Mouse (Mus musculus) bone marrow, adult 2 months (tissue): ENCODE results near the gene Celsr1. TPM values are rescaled to one million over a fixed set of nuclear protein-coding genes. Genes with fewer than 3 reads are reported as not detected.

Experiments
- H3K27ac ChIP-seq: fragments of 200-500 bp; 2 replicates; pipeline ENCODE4 v1.5.1; 2012; ENCODE audit warnings: low read depth, mild to moderate bottlenecking, control low read depth, inconsistent platforms, low read length; ENCODE audit not compliant: control insufficient read depth, poor library complexity, insufficient read depth
- H3K4me1 ChIP-seq: fragments of 200-500 bp; 2 replicates; pipeline ENCODE4 v1.6.1; 2011; ENCODE audit warnings: low read length; ENCODE audit not compliant: control insufficient read depth, insufficient read depth
- H3K4me3 ChIP-seq: fragments of 200-500 bp; replicated peaks from 2 replicates; pipeline ENCODE3; 2011; ENCODE audit warnings: mild to moderate bottlenecking, low read depth, low read length, control low read depth; ENCODE audit not compliant: control insufficient read depth
- CTCF ChIP-seq: fragments of 200-500 bp; IDR thresholded peaks from 2 replicates; pipeline ENCODE4 v1.5.1; 2011; ENCODE audit warnings: low read length, control low read depth; ENCODE audit not compliant: control insufficient read depth, insufficient read depth
- POLR2A ChIP-seq: fragments of 200-500 bp; IDR thresholded peaks from 2 replicates; pipeline ENCODE4 v1.6.1; 2011; ENCODE audit warnings: low read depth, mild to moderate bottlenecking, control low read depth, low read length, borderline replicate concordance; ENCODE audit not compliant: control insufficient read depth
- whole genome bisulfite sequencing: fragments of 180-500 bp; shearing (Covaris S2); methylation state at CpG from one replicate; pipeline ENCODE4 v1.1.7; 2018; 5-methylcytosine and 5-hydroxymethylcytosine counted together
- polyA plus RNA-seq: library from polyadenylated mRNA; stranded (reverse); fragments of >200 nt; gene quantifications from 2 replicates; pipeline ENCODE4 v1.2.4, GENCODE M21; 2011; ENCODE audit warnings: low replicate concordance; ENCODE audit not compliant: missing spikeins, insufficient read depth, insufficient read length

Celsr1 gene
- polyA plus RNA-seq, 1 experiment: 4.2 TPM

GRCm38 (mm10) chr15:85903826-85904225 is 129.8 kb downstream of the Celsr1 start:
- TF ChIP-seq CTCF: peak; percentile 55; the same call in 1 of the 2 replicates
- TF ChIP-seq POLR2A: no peak
- Histone ChIP-seq H3K27ac (no peak overlapping the region), H3K4me3 (no peak overlapping the region), H3K4me1 (peaks cover 1% of the 10 kb centered on the region; the same call in 1 of the 2 replicates)
- 76% methylated on average over 8 of the region's 8 CpGs for WGBS

- Histone ChIP-seq H3K4me1 (no peaks in the 10 kb centered on the region), H3K4me3 (no peak overlapping the region), H3K27ac (no peak overlapping the region)
- 65% methylated on average over 10 of the region's 10 CpGs for WGBS
- no peak for TF ChIP-seq CTCF
- TF ChIP-seq POLR2A: no peak
These were observed 131.1 kb downstream of the Celsr1 start for GRCm38 (mm10) chr15:85902505-85902904.

- 87% methylated on average over 12 of the region's 12 CpGs for WGBS
- no peak overlapping the region for H3K4me3 ChIP-seq
- no peaks in the 10 kb centered on the region for H3K4me1 ChIP-seq
- H3K27ac ChIP-seq: no peak overlapping the region
- TF ChIP-seq POLR2A (no peak), CTCF (no peak)
These were observed 132.8 kb downstream of the Celsr1 start for GRCm38 (mm10) chr15:85900801-85901200.

- 86% methylated on average over 8 of the region's 8 CpGs for WGBS
- TF ChIP-seq POLR2A: no peak
- TF ChIP-seq CTCF: no peak
- H3K27ac ChIP-seq: no peak overlapping the region
- no peaks in the 10 kb centered on the region for H3K4me1 ChIP-seq
- H3K4me3 ChIP-seq: no peak overlapping the region
These were observed 133.3 kb downstream of the Celsr1 start for GRCm38 (mm10) chr15:85900318-85900717.

- no peak for TF ChIP-seq POLR2A
- TF ChIP-seq CTCF: no peak
- Histone ChIP-seq H3K4me1 (no peaks in the 10 kb centered on the region), H3K4me3 (no peak overlapping the region), H3K27ac (no peak overlapping the region)
- WGBS: 84% methylated on average over 6 of the region's 6 CpGs
These were observed 134.2 kb downstream of the Celsr1 start for GRCm38 (mm10) chr15:85899396-85899795.

GRCm38 (mm10) chr15:85897113-85897512 is 136.5 kb downstream of the Celsr1 start:
- no peak overlapping the region for H3K27ac ChIP-seq
- no peak overlapping the region for H3K4me3 ChIP-seq
- WGBS: 83% methylated on average over 10 of the region's 10 CpGs
- no peak for TF ChIP-seq POLR2A
- TF ChIP-seq CTCF: no peak
- no peaks in the 10 kb centered on the region for H3K4me1 ChIP-seq

- H3K4me3 ChIP-seq: no peak overlapping the region
- H3K27ac ChIP-seq: no peak overlapping the region
- 27% methylated on average over 8 of the region's 8 CpGs for WGBS
- no peak for TF ChIP-seq POLR2A
- TF ChIP-seq CTCF: peak; percentile 97
- H3K4me1 ChIP-seq: no peaks in the 10 kb centered on the region
These were observed 137.3 kb downstream of the Celsr1 start for GRCm38 (mm10) chr15:85896284-85896683.

- Histone ChIP-seq H3K27ac (no peak overlapping the region), H3K4me3 (no peak overlapping the region), H3K4me1 (no peaks in the 10 kb centered on the region)
- TF ChIP-seq POLR2A (no peak), CTCF (no peak)
- 80% methylated on average over 7 of the region's 7 CpGs for WGBS
These were observed 139.7 kb downstream of the Celsr1 start for GRCm38 (mm10) chr15:85893871-85894270.

GRCm38 (mm10) chr15:85892498-85893118 is 141.0 kb downstream of the Celsr1 start:
- Histone ChIP-seq H3K27ac (no peak overlapping the region), H3K4me3 (no peak overlapping the region), H3K4me1 (no peaks in the 10 kb centered on the region)
- TF ChIP-seq POLR2A: no peak
- no peak for TF ChIP-seq CTCF
- whole genome bisulfite sequencing: 82% methylated on average over 13 of the region's 13 CpGs
